Mouse (Mus musculus) embryonic facial prominence, embryonic 14.5 days (tissue): Measurements from ENCODE around the gene Vamp8. TPM values are rescaled to one million over a fixed set of nuclear protein-coding genes. Genes with fewer than 3 reads are reported as not detected.

Experiments used
- ATAC-seq: fragments of 200-750 bp; cut with Nextera tagmentation; 2 replicates; pipeline ENCODE4 v1.8.0; 2017; ENCODE audit warnings: low read depth, moderate number of reproducible peaks, moderate TSS enrichment
- DNase-seq: peaks from one replicate; pipeline ENCODE4 v3.0.0-alpha.2; 2015; ENCODE audit warnings: low spot score
- H3K27ac ChIP-seq: fragments of 300-500 bp; sonication (generic); replicated peaks from 2 replicates; pipeline ENCODE4 v1.5.1; 2014; ENCODE audit warnings: low read depth, mild to moderate bottlenecking, low read length, moderate library complexity
- H3K27me3 ChIP-seq: fragments of 300-500 bp; sonication (generic); replicated peaks from 2 replicates; pipeline ENCODE4 v1.6.1; 2014; ENCODE audit warnings: low read length; ENCODE audit not compliant: control insufficient read depth, insufficient read depth
- H3K36me3 ChIP-seq: fragments of 300-500 bp; sonication (generic); 2 replicates; pipeline ENCODE4 v1.6.1; 2014; ENCODE audit warnings: low read length, mixed read lengths; ENCODE audit not compliant: control insufficient read depth, insufficient read depth
- H3K4me1 ChIP-seq: fragments of 300-500 bp; sonication (generic); 2 replicates; pipeline ENCODE4 v1.6.1; 2014; ENCODE audit warnings: antibody characterized with exemption, low read length; ENCODE audit not compliant: control insufficient read depth, insufficient read depth
- H3K4me2 ChIP-seq: fragments of 300-500 bp; sonication (generic); 2 replicates; pipeline ENCODE4 v1.6.1; 2014; ENCODE audit warnings: low read depth, mild to moderate bottlenecking, low read length, moderate library complexity, mixed read lengths
- H3K4me3 ChIP-seq: fragments of 300-500 bp; sonication (generic); 2 replicates; pipeline ENCODE4 v1.5.1; 2014; ENCODE audit warnings: low read depth, mild to moderate bottlenecking, low read length
- H3K9ac ChIP-seq: fragments of 300-500 bp; sonication (generic); 2 replicates; pipeline ENCODE4 v1.6.1; 2014; ENCODE audit warnings: low read depth, mild to moderate bottlenecking, low read length, moderate library complexity, mixed read lengths
- H3K9me3 ChIP-seq: fragments of 300-500 bp; sonication (generic); 2 replicates; pipeline ENCODE4 v1.6.1; 2016; ENCODE audit warnings: low read length; ENCODE audit not compliant: control insufficient read depth
- WGBS: fragments of 180-500 bp; shearing (Covaris S2); extraction: QIAGEN DNeasy Blood & Tissue Kit; methylation state at CpG from one replicate; pipeline ENCODE4 v1.1.7; 2014; 5-methylcytosine and 5-hydroxymethylcytosine counted together
- polyA plus RNA-seq: library from polyadenylated mRNA; unstranded; fragments of >200 nt; fragmentation: Nextera tagmentation; extraction: Ambion mirVana; gene quantifications from 2 replicates; pipeline ENCODE4 v1.2.1, GENCODE M21; 2014

The Vamp8 gene
- polyA plus RNA-seq, 1 experiment from 2014 or later, result 144 TPM

DNA sequence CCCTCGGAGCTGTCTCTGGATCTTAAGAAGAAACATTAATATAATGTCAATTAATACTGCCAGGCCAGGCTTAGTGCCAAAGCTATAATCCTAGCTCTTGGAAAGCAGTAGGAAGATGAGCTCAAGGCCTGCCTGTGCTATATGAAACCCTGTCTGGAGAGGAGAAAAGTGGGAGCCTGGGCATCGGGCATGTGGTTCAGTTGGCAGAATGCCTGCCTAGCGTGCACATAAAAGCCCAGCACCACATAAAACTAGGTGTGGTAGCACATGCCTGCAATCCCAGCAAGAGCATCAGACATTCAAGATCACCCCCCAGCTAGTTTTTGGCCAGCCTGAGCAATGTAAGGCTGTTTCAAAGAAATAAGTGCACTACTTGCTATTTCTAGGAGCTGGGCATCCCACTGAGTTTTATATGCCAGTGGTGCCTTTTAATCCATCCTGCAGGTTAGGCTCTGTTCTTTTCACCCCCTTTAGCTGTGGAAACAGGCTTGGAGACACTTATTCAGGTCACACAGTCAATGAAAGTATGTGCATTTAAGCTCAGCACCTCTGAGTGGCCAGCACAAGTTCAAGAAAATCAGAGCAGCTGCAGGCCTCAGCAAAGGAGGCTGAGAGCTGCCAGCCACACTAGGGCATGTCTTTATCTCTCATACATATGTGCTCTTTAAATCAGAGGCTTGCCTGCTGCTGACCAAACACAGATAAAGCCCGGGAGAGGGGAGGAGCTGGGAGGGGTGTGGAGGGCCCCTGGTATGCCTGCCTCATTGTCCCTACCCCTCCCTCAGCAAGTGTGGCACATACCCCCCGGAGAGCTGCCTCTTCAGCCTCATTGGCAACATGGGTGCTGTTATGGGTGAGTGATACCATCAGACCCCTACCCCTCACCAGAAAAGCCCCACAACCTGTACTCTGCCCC, 33.1 kb downstream of the Vamp8 start:
- WGBS, result 71% methylated on average over 5 of the region's 5 CpGs
- Histone ChIP-seq H3K4me3 (no peak overlapping the region), H3K4me2 (no peak overlapping the region), H3K9ac (no peak overlapping the region), H3K4me1 (peaks cover 24% of the 10 kb centered on the region), H3K27ac (no peak overlapping the region), H3K9me3 (no peaks in the 10 kb centered on the region), H3K36me3 (peaks cover 29% of the 10 kb centered on the region; the same call in 1 of the 2 replicates), H3K27me3 (no peaks in the 10 kb centered on the region)
- peak; percentile 28 for DNase-seq
- ATAC-seq, result no peak

DNA sequence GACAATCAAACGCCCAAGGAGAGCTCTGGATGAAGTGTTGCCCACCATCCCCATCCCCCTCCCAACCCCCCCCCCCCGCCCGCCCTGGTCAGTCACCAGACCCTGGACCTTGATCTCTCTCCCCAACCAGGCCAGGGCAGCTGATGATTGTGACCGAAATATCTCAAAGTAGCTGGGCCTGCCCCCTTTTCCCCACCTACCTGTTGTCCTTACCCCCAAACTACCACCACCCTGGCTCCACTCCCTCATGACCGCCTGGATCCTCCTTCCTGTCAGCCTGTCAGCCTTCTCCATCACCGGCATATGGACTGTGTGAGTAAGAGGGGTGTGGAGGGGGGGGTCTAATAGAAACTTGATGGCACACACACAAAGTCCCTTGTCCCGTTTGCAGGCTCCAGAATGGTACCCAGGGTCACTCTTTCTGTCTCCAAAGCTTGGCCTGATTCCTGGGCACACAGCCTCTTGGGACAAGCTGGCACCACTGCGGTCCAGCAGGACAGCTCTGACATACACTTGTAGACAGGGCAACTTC, 34.4 kb downstream of the Vamp8 start:
- WGBS, result 38% methylated on average over 5 of the region's 8 CpGs
- no peak for ATAC-seq
- peaks cover 20% of the 10 kb centered on the region for H3K4me1 ChIP-seq

DNA sequence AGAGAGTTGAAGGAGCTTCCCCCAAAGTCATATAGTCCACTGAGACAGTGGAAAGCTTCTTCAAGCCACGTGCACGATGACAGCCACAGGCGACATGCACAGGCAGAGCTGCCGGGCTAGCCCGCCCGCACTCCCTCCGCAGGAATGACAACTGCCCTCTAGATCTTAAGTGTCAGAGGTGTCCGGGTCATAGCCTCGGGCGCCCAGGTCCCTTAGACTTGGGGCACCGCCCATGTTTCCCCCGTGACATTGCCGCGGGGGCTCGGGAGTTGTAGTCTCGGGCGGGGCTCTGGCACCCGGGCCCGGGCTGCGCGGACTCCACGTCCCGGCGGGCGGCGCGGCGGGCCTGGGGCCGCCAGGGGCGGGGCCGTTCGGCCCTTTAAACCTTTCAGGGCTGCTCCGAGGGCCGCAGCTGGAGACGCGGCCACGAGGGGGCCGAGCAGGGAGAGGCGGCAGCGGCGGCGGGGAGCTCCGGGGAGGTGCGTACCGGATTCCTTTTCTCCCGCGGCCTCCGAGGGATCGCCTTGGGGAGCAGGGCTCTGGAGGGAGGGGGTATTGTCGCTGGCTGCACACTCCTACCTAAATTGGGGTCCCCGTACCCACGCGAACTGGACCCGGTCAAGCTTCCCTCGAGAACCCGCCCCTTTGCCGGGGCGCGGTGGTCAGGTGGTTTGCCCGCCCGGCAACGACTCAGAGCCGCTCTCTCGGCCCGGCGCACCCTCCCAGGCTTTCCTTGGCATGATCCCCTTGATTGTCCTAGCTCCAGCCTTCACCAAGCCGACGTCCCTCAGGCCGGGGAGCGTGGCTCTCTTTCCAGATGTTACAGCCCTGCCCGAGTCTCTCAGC, 35.2 kb downstream of the Vamp8 start, which contains the start of gene Tmem150a:
Gene Tmem150a, plus strand, starts transcription at position 382 of the 846 bp plus-strand sequence.
- H3K27ac ChIP-seq, result no peak within 1 kb of the TSS; the same call in 1 of the 2 replicates
- DNase-seq (peak; percentile 89), ATAC-seq (peak; percentile 92)
- H3K9me3 ChIP-seq, result no peaks in the 10 kb centered on the region
- peaks cover 17% of the 10 kb centered on the region; the same call in 1 of the 2 replicates for H3K4me1 ChIP-seq
- H3K4me3 ChIP-seq, result peak within 1 kb of the TSS; percentile 65
- WGBS, result 0% methylated on average over 44 of the region's 71 CpGs
- H3K9ac ChIP-seq, result peak within 1 kb of the TSS; percentile 76
- peaks cover 39% of the 10 kb centered on the region for H3K36me3 ChIP-seq
- H3K27me3 ChIP-seq, result no peaks in the 10 kb centered on the region
- peak within 1 kb of the TSS; percentile 95 for H3K4me2 ChIP-seq

More for the DNA sequence above, 34.4 kb downstream of the Vamp8 start:
- H3K4me2 ChIP-seq, result peak overlapping the region; percentile 95
- peak overlapping the region; percentile 76 for H3K9ac ChIP-seq
- no peak overlapping the region for H3K27ac ChIP-seq
- no peaks in the 10 kb centered on the region for H3K9me3 ChIP-seq
- H3K4me3 ChIP-seq, result peak overlapping the region; percentile 65
- H3K36me3 ChIP-seq, result peaks cover 35% of the 10 kb centered on the region
- no peak for DNase-seq
- no peaks in the 10 kb centered on the region for H3K27me3 ChIP-seq

DNA sequence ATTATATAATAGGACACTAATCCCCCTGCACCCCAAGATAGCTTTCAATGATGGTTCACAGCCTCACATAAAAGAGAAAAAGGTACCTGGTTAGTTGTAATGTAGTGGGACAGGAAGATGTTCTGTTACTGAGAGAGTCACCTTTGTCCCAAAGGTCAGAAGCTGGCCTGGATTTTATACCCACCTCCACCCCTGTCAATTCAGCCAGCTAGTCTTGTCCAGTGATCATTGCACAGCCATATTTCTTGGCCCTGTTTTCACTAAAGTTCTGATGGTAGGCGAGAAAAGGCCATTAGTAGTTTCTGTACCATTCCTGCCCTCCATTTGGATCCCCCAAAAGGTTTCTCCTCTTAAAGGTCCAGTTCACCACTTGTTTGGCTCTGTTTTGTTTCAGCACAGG, 36.5 kb downstream of the Vamp8 start:
- no peak overlapping the region for H3K4me2 ChIP-seq
- 74% methylated on average over 1 of the region's 1 CpGs for WGBS

DNA sequence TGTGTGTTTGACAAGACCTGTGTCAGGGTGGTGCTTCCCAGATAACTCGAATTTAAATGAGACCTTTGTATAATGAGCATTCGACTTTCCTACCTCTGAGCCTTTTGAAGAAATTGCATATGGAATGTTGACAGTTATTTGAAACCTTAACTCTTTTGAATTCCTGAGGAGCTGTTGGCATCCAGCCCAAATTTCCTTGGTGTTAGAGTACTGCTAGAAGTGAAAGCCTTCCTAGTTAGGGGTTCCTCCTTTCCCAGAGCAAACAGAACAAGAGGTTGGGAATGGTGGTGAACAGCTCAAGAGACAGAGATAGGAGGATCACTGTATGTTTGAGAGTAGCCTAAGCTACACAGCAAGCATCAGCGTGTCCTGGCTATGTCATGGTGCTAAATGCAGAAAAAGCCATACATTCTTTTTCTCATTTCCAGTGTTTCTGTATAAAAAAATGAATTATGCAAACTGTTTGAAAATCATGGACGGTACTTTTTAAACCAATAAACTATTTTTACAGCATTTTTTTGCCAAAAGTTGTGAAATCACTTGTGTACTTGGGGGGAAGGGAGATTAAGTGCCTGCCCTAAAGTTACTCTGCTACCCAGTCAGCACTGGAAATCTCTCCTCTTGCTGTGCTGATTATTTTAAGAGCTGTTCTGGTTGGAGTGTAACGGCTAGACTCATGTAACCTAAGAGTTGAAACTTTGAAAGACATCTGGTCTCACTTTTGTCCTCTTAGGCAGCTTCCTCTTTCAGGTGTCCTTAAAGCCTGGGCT, 37.7 kb downstream of the Vamp8 start:
- WGBS, result 42% methylated on average over 5 of the region's 5 CpGs
- peak; percentile 77 for DNase-seq
- H3K9ac ChIP-seq, result no peak overlapping the region
- H3K36me3 ChIP-seq, result peaks cover 33% of the 10 kb centered on the region
- H3K27me3 ChIP-seq, result no peaks in the 10 kb centered on the region
- no peak for ATAC-seq
- no peaks in the 10 kb centered on the region for H3K9me3 ChIP-seq
- H3K27ac ChIP-seq, result no peak overlapping the region
- peaks cover 26% of the 10 kb centered on the region for H3K4me1 ChIP-seq
- no peak overlapping the region for H3K4me2 ChIP-seq
- no peak overlapping the region for H3K4me3 ChIP-seq

More for the DNA sequence above, 36.5 kb downstream of the Vamp8 start:
- no peak for ATAC-seq
- no peaks in the 10 kb centered on the region for H3K27me3 ChIP-seq
- no peak overlapping the region for H3K9ac ChIP-seq
- no peak for DNase-seq
- peaks cover 17% of the 10 kb centered on the region; the same call in 1 of the 2 replicates for H3K4me1 ChIP-seq
- no peaks in the 10 kb centered on the region for H3K9me3 ChIP-seq
- peaks cover 38% of the 10 kb centered on the region for H3K36me3 ChIP-seq
- no peak overlapping the region for H3K4me3 ChIP-seq
- H3K27ac ChIP-seq, result no peak overlapping the region

DNA sequence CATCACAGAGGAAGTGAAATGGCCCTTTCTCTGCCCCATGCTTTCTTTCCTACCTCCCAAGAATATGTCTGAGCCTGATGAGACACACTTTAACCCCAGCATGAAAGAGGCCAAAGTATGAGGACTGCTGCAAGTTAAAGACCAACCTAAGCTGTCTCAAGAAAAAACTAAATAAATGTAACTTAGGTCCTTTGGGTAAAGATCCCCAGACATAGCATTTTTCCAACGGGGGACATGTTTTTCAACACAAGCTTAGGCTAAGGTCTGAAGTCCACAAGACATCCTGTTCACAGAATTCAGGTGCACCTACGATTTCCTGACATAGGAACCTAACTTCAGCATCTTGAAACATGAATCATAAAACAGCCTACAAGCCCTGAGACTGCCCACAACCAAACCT, 40.3 kb downstream of the Vamp8 start:
- DNase-seq (no peak), ATAC-seq (no peak)
- H3K4me1 ChIP-seq, result peaks cover 28% of the 10 kb centered on the region
- no peaks in the 10 kb centered on the region for H3K9me3 ChIP-seq
- WGBS, result 94% methylated on average over 2 of the region's 2 CpGs
- H3K27me3 ChIP-seq, result 0 out of 2 replicates have a peak, but pooled peaks cover 2% of the 10 kb centered on the region
- H3K27ac ChIP-seq, result no peak overlapping the region
- no peak overlapping the region for H3K4me2 ChIP-seq
- H3K9ac ChIP-seq, result no peak overlapping the region
- H3K36me3 ChIP-seq, result peaks cover 33% of the 10 kb centered on the region
- H3K4me3 ChIP-seq, result no peak overlapping the region

DNA sequence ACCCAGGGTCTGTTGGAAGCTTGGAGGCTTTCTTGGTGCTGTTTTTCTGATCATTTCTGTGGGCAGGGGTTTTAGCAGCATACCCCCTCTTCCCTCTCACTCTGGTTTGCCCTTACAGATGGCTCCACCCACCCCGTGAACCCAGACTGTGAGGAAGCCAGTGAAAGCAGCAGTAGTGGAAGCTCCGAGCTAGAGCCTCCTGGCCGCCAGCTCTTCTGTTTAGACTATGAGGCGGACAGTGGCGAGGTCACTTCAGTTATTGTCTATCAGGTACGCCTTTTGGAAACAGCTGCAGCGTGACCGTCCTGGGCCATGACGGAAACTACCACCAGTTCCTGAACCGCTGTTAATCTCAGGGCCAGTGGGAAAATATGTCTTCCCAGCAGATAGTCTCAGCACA, 42.1 kb downstream of the Vamp8 start:
- 80% methylated on average over 10 of the region's 10 CpGs for WGBS
- Histone ChIP-seq H3K4me3 (peak overlapping the region; percentile 86), H3K27ac (no peak overlapping the region), H3K36me3 (peaks cover 33% of the 10 kb centered on the region), H3K27me3 (0 out of 2 replicates have a peak, but pooled peaks cover 2% of the 10 kb centered on the region), H3K4me1 (peaks cover 30% of the 10 kb centered on the region), H3K9me3 (no peaks in the 10 kb centered on the region), H3K9ac (peak overlapping the region; percentile 95; the same call in 1 of the 2 replicates), H3K4me2 (peak overlapping the region; percentile 81)
- ATAC-seq (no peak), DNase-seq (no peak)
